Mouse (Mus musculus): Measurements from ENCODE around the gene Zdhhc21. TPM values are rescaled to one million over a fixed set of nuclear protein-coding genes. Genes with fewer than 3 reads are reported as not detected.

Gene Zdhhc21
- total and polyA plus RNA-seq, 2 experiments from 2014 or later = 14.8 to 50.3 TPM

- Histone ChIP-seq H3K9ac (replicated peaks; ENCODE audit: low read length, poor library complexity, severe bottlenecking) (no peak overlapping the region), H3K4me2 (ENCODE audit: low read depth, low read length, poor library complexity, severe bottlenecking) (no peak overlapping the region), H3K4me3 (ENCODE audit: low read depth, low read length) (no peak overlapping the region), H3K36me3 (ENCODE audit: insufficient read depth, low read length) (peaks cover 9% of the 10 kb centered on the region), H3K27me3 (ENCODE audit: insufficient read depth, low read length) (no peaks in the 10 kb centered on the region), H3K4me1 (ENCODE audit: insufficient read depth, low read length) (no peaks in the 10 kb centered on the region), H3K9me3 (ENCODE audit: low read length) (no peaks in the 10 kb centered on the region), H3K27ac (ENCODE audit: low read depth, low read length) (no peak overlapping the region)
- peak; percentile 68 for DNase-seq (ENCODE audit: low spot score)
- peak; percentile 57 for TF ChIP-seq CTCF (IDR thresholded peaks at IDR 0.05)
- no peak for ATAC-seq (ENCODE audit: low FRiP score)
- whole genome bisulfite sequencing = 69% methylated on average over 3 of the region's 3 CpGs
Observed at GRCm38 (mm10) chr4:82837526-82838240, 22.1 kb downstream of the Zdhhc21 start.

DNA sequence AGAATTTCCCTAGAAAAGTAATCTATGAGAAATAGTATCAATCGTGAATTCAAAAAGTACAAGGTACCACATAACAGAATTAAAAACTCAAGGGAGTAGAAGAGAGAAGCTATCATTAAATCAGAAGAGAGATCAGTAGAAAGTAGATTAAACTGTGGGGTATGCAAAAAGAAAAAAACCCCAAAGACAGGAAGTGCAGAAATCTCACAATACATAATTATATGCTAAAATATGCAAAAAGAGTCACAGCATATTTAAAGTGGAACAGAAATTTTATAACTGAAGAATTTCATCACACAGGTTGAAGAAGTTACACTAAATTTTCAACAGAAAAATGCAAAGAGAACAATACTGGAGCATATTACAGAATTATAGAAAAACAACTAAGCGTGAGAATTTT, 28.6 kb downstream of the Zdhhc21 start:
- no peaks in the 10 kb centered on the region for H3K9me3 ChIP-seq (ENCODE audit: low read length)
- H3K4me1 ChIP-seq (ENCODE audit: insufficient read depth, low read length) = no peaks in the 10 kb centered on the region
- no peaks in the 10 kb centered on the region for H3K27me3 ChIP-seq (ENCODE audit: insufficient read depth, low read length)
- DNase-seq (ENCODE audit: low spot score) = no peak
- H3K4me2 ChIP-seq (ENCODE audit: low read depth, low read length, poor library complexity, severe bottlenecking) = no peak overlapping the region
- no peak overlapping the region for H3K4me3 ChIP-seq (ENCODE audit: low read depth, low read length)
- no peak for ATAC-seq (ENCODE audit: low FRiP score)
- TF ChIP-seq CTCF (IDR thresholded peaks at IDR 0.05) = no peak
- H3K9ac ChIP-seq (replicated peaks; ENCODE audit: low read length, poor library complexity, severe bottlenecking) = no peak overlapping the region
- H3K36me3 ChIP-seq (ENCODE audit: insufficient read depth, low read length) = peaks cover 8% of the 10 kb centered on the region; the same call in 1 of the 2 replicates
- no peak overlapping the region for H3K27ac ChIP-seq (ENCODE audit: low read depth, low read length)
- WGBS = 100% methylated on average over 2 of the region's 2 CpGs

GRCm38 (mm10) chr4:82829429-82829828, 30.3 kb downstream of the Zdhhc21 start:
- H3K36me3 ChIP-seq (ENCODE audit: insufficient read depth, low read length) = peaks cover 5% of the 10 kb centered on the region; the same call in 1 of the 2 replicates
- H3K9ac ChIP-seq (replicated peaks; ENCODE audit: low read length, poor library complexity, severe bottlenecking) = no peak overlapping the region
- H3K9me3 ChIP-seq (ENCODE audit: low read length) = no peaks in the 10 kb centered on the region
- ATAC-seq (ENCODE audit: low FRiP score) (no peak), DNase-seq (ENCODE audit: low spot score) (no peak)
- H3K4me1 ChIP-seq (ENCODE audit: insufficient read depth, low read length) = no peaks in the 10 kb centered on the region
- H3K4me2 ChIP-seq (ENCODE audit: low read depth, low read length, poor library complexity, severe bottlenecking) = no peak overlapping the region
- TF ChIP-seq CTCF (IDR thresholded peaks at IDR 0.05) = no peak
- H3K4me3 ChIP-seq (ENCODE audit: low read depth, low read length) = no peak overlapping the region
- H3K27ac ChIP-seq (ENCODE audit: low read depth, low read length) = no peak overlapping the region
- no peaks in the 10 kb centered on the region for H3K27me3 ChIP-seq (ENCODE audit: insufficient read depth, low read length)
- WGBS = 60% methylated on average over 5 of the region's 5 CpGs

- no peak for TF ChIP-seq CTCF (IDR thresholded peaks at IDR 0.05)
- ATAC-seq (ENCODE audit: low FRiP score) = no peak
- Histone ChIP-seq H3K27ac (ENCODE audit: low read depth, low read length) (no peak overlapping the region), H3K9me3 (ENCODE audit: low read length) (no peaks in the 10 kb centered on the region), H3K9ac (replicated peaks; ENCODE audit: low read length, poor library complexity, severe bottlenecking) (no peak overlapping the region), H3K4me3 (ENCODE audit: low read depth, low read length) (no peak overlapping the region), H3K4me1 (ENCODE audit: insufficient read depth, low read length) (no peaks in the 10 kb centered on the region), H3K27me3 (ENCODE audit: insufficient read depth, low read length) (no peaks in the 10 kb centered on the region), H3K4me2 (ENCODE audit: low read depth, low read length, poor library complexity, severe bottlenecking) (no peak overlapping the region), H3K36me3 (ENCODE audit: insufficient read depth, low read length) (peaks cover 5% of the 10 kb centered on the region; the same call in 1 of the 2 replicates)
- 58% methylated on average over 2 of the region's 2 CpGs for WGBS
- no peak for DNase-seq (ENCODE audit: low spot score)
Observed at GRCm38 (mm10) chr4:82827001-82827400, 32.8 kb downstream of the Zdhhc21 start.

GRCm38 (mm10) chr4:82817833-82818232, 41.9 kb downstream of the Zdhhc21 start:
- Histone ChIP-seq H3K4me3 (ENCODE audit: low read depth, low read length) (no peak overlapping the region), H3K36me3 (ENCODE audit: insufficient read depth, low read length) (0 out of 2 replicates have a peak, but pooled peaks cover 4% of the 10 kb centered on the region), H3K27ac (ENCODE audit: low read depth, low read length) (no peak overlapping the region), H3K4me2 (ENCODE audit: low read depth, low read length, poor library complexity, severe bottlenecking) (no peak overlapping the region), H3K27me3 (ENCODE audit: insufficient read depth, low read length) (no peaks in the 10 kb centered on the region), H3K9ac (replicated peaks; ENCODE audit: low read length, poor library complexity, severe bottlenecking) (no peak overlapping the region), H3K4me1 (ENCODE audit: insufficient read depth, low read length) (no peaks in the 10 kb centered on the region), H3K9me3 (ENCODE audit: low read length) (no peaks in the 10 kb centered on the region)
- no peak for ATAC-seq (ENCODE audit: low FRiP score)
- WGBS = 92% methylated on average over 5 of the region's 5 CpGs
- DNase-seq (ENCODE audit: low spot score) = no peak
- no peak for TF ChIP-seq CTCF (IDR thresholded peaks at IDR 0.05)

- H3K9me3 ChIP-seq (ENCODE audit: low read length) = no peaks in the 10 kb centered on the region
- WGBS = 89% methylated on average over 8 of the region's 8 CpGs
- no peak overlapping the region for H3K27ac ChIP-seq (ENCODE audit: low read depth, low read length)
- no peak for TF ChIP-seq CTCF (IDR thresholded peaks at IDR 0.05)
- H3K4me2 ChIP-seq (ENCODE audit: low read depth, low read length, poor library complexity, severe bottlenecking) = no peak overlapping the region
- no peak overlapping the region for H3K9ac ChIP-seq (replicated peaks; ENCODE audit: low read length, poor library complexity, severe bottlenecking)
- H3K36me3 ChIP-seq (ENCODE audit: insufficient read depth, low read length) = 0 out of 2 replicates have a peak, but pooled peaks cover 4% of the 10 kb centered on the region
- no peak for ATAC-seq (ENCODE audit: low FRiP score)
- H3K27me3 ChIP-seq (ENCODE audit: insufficient read depth, low read length) = no peaks in the 10 kb centered on the region
- no peak for DNase-seq (ENCODE audit: low spot score)
- H3K4me3 ChIP-seq (ENCODE audit: low read depth, low read length) = no peak overlapping the region
- no peaks in the 10 kb centered on the region for H3K4me1 ChIP-seq (ENCODE audit: insufficient read depth, low read length)
Observed at GRCm38 (mm10) chr4:82816351-82816750, 43.4 kb downstream of the Zdhhc21 start.

Measured in midbrain, postnatal 0 days (tissue).